Mouse (Mus musculus) G1E (cell line): ENCODE results near the gene Amdhd2.

Experiments
- CTCF ChIP-seq: IDR thresholded peaks from 2 replicates; pipeline ENCODE4 v1.5.1; 2012; ENCODE audit warnings: low read depth, low read length, inconsistent platforms, mixed read lengths
- GATA1 ChIP-seq: IDR thresholded peaks from 2 replicates; pipeline ENCODE4 v1.6.1; 2012; ENCODE audit warnings: borderline replicate concordance, low read length, inconsistent platforms, mixed read lengths
- TAL1 ChIP-seq: conservative IDR thresholded peaks from 2 replicates; pipeline ENCODE4 v1.6.1; 2012; ENCODE audit warnings: low read depth, low read length, inconsistent platforms, mixed read lengths

DNA sequence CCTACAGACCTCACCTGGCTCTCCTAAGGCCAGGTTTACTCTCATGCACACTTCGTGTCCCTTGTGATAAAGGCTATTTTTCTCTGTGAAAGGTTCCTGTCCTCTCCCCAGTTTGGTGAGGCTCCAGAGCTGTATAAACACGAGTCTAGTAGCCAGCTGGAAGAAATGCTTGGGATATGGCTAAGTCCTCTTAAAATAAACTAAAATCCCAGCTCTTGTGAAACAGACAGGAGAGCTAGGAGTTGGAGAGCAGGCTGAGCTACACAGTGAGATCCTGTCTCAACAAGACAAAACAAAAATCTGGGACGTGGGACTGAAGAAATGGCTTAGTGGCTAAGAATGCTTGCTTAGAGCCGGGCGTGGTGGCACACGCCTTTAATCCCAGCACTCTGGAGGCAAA lies 49.6 kb upstream of the Amdhd2 start:
- TF ChIP-seq GATA1 (no peak), CTCF (no peak), TAL1 (no peak)
